Mouse (Mus musculus) thymus, postnatal 10 days (tissue): ENCODE measurements around the gene Epop.

Experiments
- DNase-seq, 2 experiments: peaks; one replicate each; pipeline ENCODE4 v3.0.0; 2021; ENCODE audit warnings: low spot score in 2 of 2

Gene Epop

GRCm38 (mm10) chr11:97590227-97590960 is 39.1 kb downstream of the Epop start:
- DNase-seq = no peak

- no peak for DNase-seq
Measured at GRCm38 (mm10) chr11:97589216-97589615, 40.3 kb downstream of the Epop start.

GRCm38 (mm10) chr11:97585932-97586331 is 43.6 kb downstream of the Epop start:
- no peak for DNase-seq

DNA sequence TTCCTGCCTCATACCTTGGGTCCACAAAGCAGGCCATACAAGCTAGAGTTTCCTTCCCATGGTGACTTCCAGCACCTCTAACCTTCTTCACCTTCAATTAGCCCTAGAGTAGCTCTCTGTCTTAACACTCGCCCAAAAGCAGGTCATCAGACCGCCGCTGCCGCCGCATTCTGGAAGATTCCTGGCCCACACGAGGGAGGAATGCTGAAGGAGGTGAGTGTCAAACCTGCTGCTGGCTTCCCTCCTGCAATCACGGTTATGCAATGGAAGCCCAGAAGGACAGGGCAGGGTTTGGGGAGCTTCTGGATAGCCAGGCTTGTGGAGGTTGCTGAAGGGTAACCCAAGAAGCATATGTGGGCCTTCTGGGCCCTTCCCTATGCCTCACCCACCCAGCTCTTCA is 45.0 kb downstream of the Epop start:
- DNase-seq = no peak

GRCm38 (mm10) chr11:97579088-97579857 is 50.2 kb downstream of the Epop start:
- DNase-seq = no peak

GRCm38 (mm10) chr11:97578286-97578685 is 51.2 kb downstream of the Epop start:
- no peak for DNase-seq
